Comparison of ENCODE assay signal across 15 mouse cellular contexts in genomic region chr14:31570131-31570951, GRCm38 (mm10). TPM values are rescaled to one million over a fixed set of nuclear protein-coding genes. Genes with fewer than 3 reads are reported as not detected.
A peak's percentile ranks its signal among the peaks of the same experiment; 100 is the strongest.
DNase-seq lines count a peak whose midpoint lies in the region; ATAC-seq lines count a peak whose summit lies in the region.
"Had no signal": no experiment of that assay in that cellular context is flagged by ENCODE, and none has a peak within 500 bp of the region (broad histone marks: within the 10 kb centered on the region; RNA-seq: fewer than 3 reads in every experiment).

No protein-coding gene starts in this region.

- H3K36me3 ChIP-seq in liver, embryonic 12.5 days = no peaks in the 10 kb centered on the region
- H3K36me3 ChIP-seq: heart, embryonic 13.5 days had no signal

- peaks cover 3% of the 10 kb centered on the region; the same call in 1 of the 2 replicates for H3K27me3 ChIP-seq in liver, embryonic 12.5 days (replicated peaks)

- DNase-seq in CD4-positive, CD25-positive, alpha-beta regulatory T cell, adult 2 months (ENCODE audit: low read depth, low spot score) = peak; percentile 50
- DNase-seq in T-cell, adult 2 months (ENCODE audit: low spot score) = peak; percentile 28
- DNase-seq in thymus, adult 18-20 months = peak; percentile 55 to 82
- no peak for DNase-seq in adrenal gland, postnatal 14 days
- DNase-seq in cerebellum, postnatal 10 days = no peak
- no peak for DNase-seq in testis, postnatal 10 days (ENCODE audit: low spot score)
- DNase-seq in left cerebral cortex, adult 11 months (ENCODE audit: low spot score) = no peak
- DNase-seq: adrenal gland, adult 8-10 months; cerebellum, adult 9-11 months; lung, embryonic 14.5 days; spleen, adult 18-20 months had no signal

- no peak overlapping the region for H3K9ac ChIP-seq in liver, embryonic 12.5 days
- H3K9ac ChIP-seq: heart, embryonic 13.5 days; lung, embryonic 14.5 days had no signal

- WGBS in liver, embryonic 12.5 days (ENCODE audit: insufficient replicate concordance) = 14% methylated on average over 6 of the region's 6 CpGs

- peaks cover 28% of the 10 kb centered on the region for H3K4me1 ChIP-seq in liver, embryonic 12.5 days

- H3K4me2 ChIP-seq in liver, embryonic 12.5 days = 0 out of 2 replicates have a peak overlapping the region, but pooled peaks have one; percentile 15
- H3K4me2 ChIP-seq: heart, embryonic 13.5 days; lung, embryonic 14.5 days had no signal

- H3K9me3 ChIP-seq in liver, embryonic 12.5 days (replicated peaks) = no peaks in the 10 kb centered on the region
- H3K9me3 ChIP-seq: heart, embryonic 13.5 days had no signal

- no peak overlapping the region for H3K4me3 ChIP-seq in liver, embryonic 12.5 days
- H3K4me3 ChIP-seq: heart, embryonic 13.5 days had no signal

- peak; percentile 77 for ATAC-seq in liver, embryonic 12.5 days

- H3K27ac ChIP-seq in liver, embryonic 12.5 days = peak overlapping the region; percentile 71
- H3K27ac ChIP-seq: hindbrain, postnatal 0 days; stomach, postnatal 0 days had no signal

RNA-seq across cellular contexts. Expression of gene Colq, which starts 20.8 kb away (rescaled TPM):
- 0.05 and 0.22 TPM in 2 replicates for polyA plus RNA-seq in liver, embryonic 12.5 days (2016; fragmentation: Nextera tagmentation; extraction: Ambion mirVana)
- 0.15 and 1.3 TPM in 2 replicates for total RNA-seq in adrenal gland, postnatal 14 days (2021)

Comparison
In these comparisons a context has a peak if more than half of its experiments do, and no peak if none do; other contexts are left out.
1. DNase-seq: peak in CD4-positive, CD25-positive, alpha-beta regulatory T cell, adult 2 months (single experiment), T-cell, adult 2 months (single experiment) and thymus, adult 18-20 months (2 of 2); none in adrenal gland, postnatal 14 days (single experiment), cerebellum, postnatal 10 days (0 of 2), testis, postnatal 10 days (single experiment) and left cerebral cortex, adult 11 months (single experiment).